Mouse (Mus musculus) limb, embryonic 14.5 days (tissue): ENCODE results near the gene Simc1. TPM values are rescaled to one million over a fixed set of nuclear protein-coding genes. Genes with fewer than 3 reads are reported as not detected.

Source experiments
- ATAC-seq: fragments of 200-750 bp; cut with Nextera tagmentation; 2 replicates; pipeline ENCODE4 v1.8.0; 2017; ENCODE audit warnings: low read depth, moderate number of reproducible peaks, moderate TSS enrichment; ENCODE audit not compliant: low FRiP score
- DNase-seq: peaks from one replicate; pipeline ENCODE4 v3.0.0-alpha.2; 2015; ENCODE audit warnings: low spot score
- H3K27ac ChIP-seq: fragments of 300-500 bp; sonication (generic); replicated peaks from 2 replicates; pipeline ENCODE4 v1.5.1; 2014; ENCODE audit warnings: low read depth, mild to moderate bottlenecking, low read length, moderate library complexity, mixed read lengths
- H3K27me3 ChIP-seq: fragments of 300-500 bp; sonication (generic); 2 replicates; pipeline ENCODE4 v1.6.1; 2014; ENCODE audit warnings: low read length, mixed read lengths; ENCODE audit not compliant: control insufficient read depth, insufficient read depth
- H3K36me3 ChIP-seq: fragments of 300-500 bp; sonication (generic); 2 replicates; pipeline ENCODE4 v1.6.1; 2014; ENCODE audit warnings: mild to moderate bottlenecking, low read length, moderate library complexity, mixed read lengths; ENCODE audit not compliant: control insufficient read depth, insufficient read depth
- H3K4me1 ChIP-seq: fragments of 300-500 bp; sonication (generic); 2 replicates; pipeline ENCODE4 v1.6.1; 2014; ENCODE audit warnings: antibody characterized with exemption, low read length, mixed read lengths; ENCODE audit not compliant: control insufficient read depth, insufficient read depth
- H3K4me2 ChIP-seq: fragments of 300-500 bp; sonication (generic); replicated peaks from 2 replicates; pipeline ENCODE4 v1.6.1; 2014; ENCODE audit warnings: low read depth, mild to moderate bottlenecking, low read length, moderate library complexity; ENCODE audit not compliant: severe bottlenecking
- H3K4me3 ChIP-seq: fragments of 300-500 bp; sonication (generic); replicated peaks from 2 replicates; pipeline ENCODE4 v1.5.1; 2014; ENCODE audit warnings: low read length
- H3K9ac ChIP-seq: fragments of 300-500 bp; sonication (generic); 2 replicates; pipeline ENCODE4 v1.6.1; 2014; ENCODE audit warnings: mild to moderate bottlenecking, low read depth, low read length, moderate library complexity; ENCODE audit not compliant: severe bottlenecking
- H3K9me3 ChIP-seq: fragments of 300-500 bp; sonication (generic); 2 replicates; pipeline ENCODE4 v1.6.1; 2016; ENCODE audit warnings: low read length; ENCODE audit not compliant: control insufficient read depth
- POLR2A ChIP-seq: fragments of 200-500 bp; IDR thresholded peaks from 2 replicates; pipeline ENCODE4 v1.8.0; 2012; ENCODE audit warnings: inconsistent platforms, mild to moderate bottlenecking, moderate library complexity, borderline replicate concordance; ENCODE audit not compliant: insufficient read depth, insufficient read length; ENCODE audit errors: extremely low read depth
- WGBS: fragments of 180-500 bp; shearing (Covaris S2); extraction: QIAGEN DNeasy Blood & Tissue Kit; methylation state at CpG from one replicate; pipeline ENCODE4 v1.1.7; 2014; 5-methylcytosine and 5-hydroxymethylcytosine counted together
- polyA plus RNA-seq, 2 experiments: library from polyadenylated mRNA; depleted of rRNA in 1 of 2; stranded (reverse) in 1 of 2; unstranded in 1 of 2; fragments of >200 nt; fragmentation: Nextera tagmentation in 1 of 2; extraction: Ambion mirVana in 1 of 2; gene quantifications; 2 replicates each; pipeline versions ENCODE4 v1.2.1 to v1.2.3; 2012 to 2014

The Simc1 gene
- polyA plus RNA-seq, 2 experiments: 14.8 to 25.0 TPM

DNA sequence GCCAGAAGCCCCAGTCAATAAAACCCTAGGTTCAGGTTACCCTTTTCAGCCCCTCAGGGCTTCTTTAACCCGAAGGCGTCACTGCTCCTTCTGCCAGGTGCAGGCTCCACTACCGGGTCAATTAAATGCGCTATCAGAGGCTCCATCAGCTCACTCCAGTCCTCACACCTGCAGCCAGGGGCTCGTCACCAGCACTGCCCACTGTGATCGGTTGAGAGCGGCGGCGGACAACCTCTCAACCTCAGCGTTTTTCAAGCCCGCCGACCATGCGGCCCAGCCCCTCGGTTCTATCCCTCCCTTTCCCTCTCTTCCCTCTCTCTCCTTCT, 338 bp upstream of the Simc1 start:
- Histone ChIP-seq H3K9me3 (no peaks in the 10 kb centered on the region), H3K9ac (peak overlapping the region; percentile 82), H3K27me3 (no peaks in the 10 kb centered on the region), H3K36me3 (no peaks in the 10 kb centered on the region), H3K4me1 (peaks cover 12% of the 10 kb centered on the region), H3K27ac (no peak overlapping the region), H3K4me2 (peak overlapping the region; percentile 85), H3K4me3 (peak overlapping the region; percentile 78)
- ATAC-seq (peak; percentile 67), DNase-seq (peak; percentile 12)
- under 1% methylated on average over 14 of the region's 14 CpGs for WGBS
- no peak for TF ChIP-seq POLR2A

DNA sequence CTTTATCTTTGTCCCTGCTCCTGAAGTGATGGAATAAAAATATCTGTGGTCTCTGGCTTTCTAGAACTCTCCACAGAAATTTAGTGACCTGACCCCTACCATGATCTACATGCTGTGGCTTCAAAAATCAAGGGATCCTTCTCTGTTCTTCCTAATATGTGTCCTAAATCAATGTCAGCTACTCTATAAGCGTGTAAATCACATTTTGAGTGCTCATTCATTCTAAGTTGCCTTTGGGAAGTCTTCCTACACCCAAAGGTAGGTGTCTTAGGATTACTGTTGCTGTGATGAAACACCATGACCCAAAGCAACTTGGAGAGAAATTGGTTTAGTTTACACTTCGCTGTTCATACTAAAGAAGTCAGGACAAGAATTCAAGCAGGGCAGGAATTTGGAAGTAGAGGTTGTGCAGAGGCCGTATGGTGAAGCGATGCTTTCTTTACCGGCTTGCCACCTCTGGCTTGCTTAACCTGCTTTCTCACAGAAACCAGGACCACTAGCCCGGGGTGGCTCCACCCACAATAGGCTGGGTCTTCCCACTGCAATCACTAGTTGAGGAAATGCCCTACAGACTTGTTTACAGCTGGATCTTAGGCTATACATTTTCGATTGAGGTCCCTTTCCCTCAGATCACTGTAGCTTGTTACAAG, 1.2 kb downstream of the Simc1 start:
- peaks cover 12% of the 10 kb centered on the region for H3K4me1 ChIP-seq
- ATAC-seq: no peak
- peak overlapping the region; percentile 85 for H3K4me2 ChIP-seq
- H3K9ac ChIP-seq: peak overlapping the region; percentile 82
- WGBS: 19% methylated on average over 7 of the region's 7 CpGs
- no peaks in the 10 kb centered on the region for H3K9me3 ChIP-seq
- H3K4me3 ChIP-seq: peak overlapping the region; percentile 78
- DNase-seq: no peak
- H3K36me3 ChIP-seq: no peaks in the 10 kb centered on the region
- H3K27ac ChIP-seq: no peak overlapping the region
- no peak for TF ChIP-seq POLR2A
- no peaks in the 10 kb centered on the region for H3K27me3 ChIP-seq

DNA sequence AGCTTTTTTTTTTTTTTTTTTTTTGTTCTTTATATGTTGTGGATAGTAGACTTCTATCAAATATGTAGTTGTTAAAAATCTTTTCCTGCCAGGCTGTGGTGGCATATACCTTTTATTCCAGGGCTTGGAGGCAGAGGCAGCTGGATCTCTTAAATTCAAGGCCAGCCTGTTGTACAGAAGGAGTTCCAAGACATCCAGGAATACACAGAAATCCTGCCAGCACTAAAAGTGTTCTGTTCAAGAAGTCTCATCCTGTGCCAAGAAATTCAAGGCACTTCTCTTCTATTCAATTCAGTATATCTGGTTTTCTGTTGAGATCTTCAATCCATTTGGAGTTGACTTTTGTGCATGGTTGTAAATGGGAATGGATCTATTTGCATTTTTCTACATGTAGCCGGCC, 2.3 kb downstream of the Simc1 start:
- WGBS: 88% methylated on average over 1 of the region's 1 CpGs
- H3K27me3 ChIP-seq: no peaks in the 10 kb centered on the region
- no peaks in the 10 kb centered on the region for H3K9me3 ChIP-seq
- ATAC-seq: no peak
- no peak overlapping the region for H3K27ac ChIP-seq
- H3K9ac ChIP-seq: no peak overlapping the region
- H3K4me1 ChIP-seq: peaks cover 12% of the 10 kb centered on the region
- no peaks in the 10 kb centered on the region for H3K36me3 ChIP-seq
- no peak overlapping the region for H3K4me2 ChIP-seq
- H3K4me3 ChIP-seq: no peak overlapping the region
- no peak for TF ChIP-seq POLR2A
- DNase-seq: no peak

DNA sequence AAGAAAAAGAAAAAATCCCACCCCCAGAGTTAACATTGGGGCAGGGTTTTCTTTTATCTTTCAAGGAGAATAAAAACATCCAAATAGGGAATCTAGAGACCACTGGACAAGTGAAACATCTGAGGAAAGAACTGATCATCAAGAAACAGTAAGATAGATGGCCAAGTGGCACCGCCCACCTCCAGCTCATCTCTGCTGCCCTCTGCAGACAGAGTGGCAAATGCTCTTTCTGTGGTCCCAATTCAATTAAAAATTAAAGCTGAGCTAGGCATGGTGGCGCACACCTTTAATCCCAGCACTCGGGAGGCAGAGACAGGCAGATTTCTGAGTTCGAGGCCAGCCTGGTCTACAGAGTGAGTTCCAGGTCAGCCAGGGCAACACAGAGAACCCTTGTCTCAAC, 16.6 kb downstream of the Simc1 start:
- H3K27ac ChIP-seq: no peak overlapping the region
- H3K9me3 ChIP-seq: no peaks in the 10 kb centered on the region
- 94% methylated on average over 4 of the region's 4 CpGs for WGBS
- no peak for TF ChIP-seq POLR2A
- no peak overlapping the region for H3K4me3 ChIP-seq
- no peaks in the 10 kb centered on the region for H3K4me1 ChIP-seq
- H3K4me2 ChIP-seq: no peak overlapping the region
- DNase-seq: no peak
- no peaks in the 10 kb centered on the region for H3K27me3 ChIP-seq
- no peak overlapping the region for H3K9ac ChIP-seq
- peaks cover 11% of the 10 kb centered on the region for H3K36me3 ChIP-seq
- no peak for ATAC-seq

DNA sequence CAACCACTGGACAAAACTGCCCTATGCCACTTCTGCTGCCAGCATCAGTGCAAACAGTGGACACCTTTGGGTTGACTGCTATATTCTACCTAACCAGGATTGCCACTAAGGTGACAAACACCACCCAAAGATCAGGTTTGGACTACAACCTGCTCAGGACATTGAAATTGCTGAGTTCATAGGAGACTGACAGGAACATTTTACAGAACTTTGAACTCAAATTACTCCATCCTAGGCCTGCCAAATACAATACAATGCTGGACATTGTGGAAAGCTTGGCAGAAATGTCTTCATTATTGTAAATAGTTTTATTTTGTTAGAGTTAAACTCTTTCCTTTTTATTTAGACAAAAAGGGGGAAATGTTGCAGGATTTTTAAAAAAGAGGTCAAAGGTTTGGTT, 17.6 kb downstream of the Simc1 start:
- ATAC-seq (no peak), DNase-seq (no peak)
- Histone ChIP-seq H3K27me3 (no peaks in the 10 kb centered on the region), H3K4me1 (no peaks in the 10 kb centered on the region), H3K9me3 (no peaks in the 10 kb centered on the region), H3K27ac (no peak overlapping the region), H3K9ac (no peak overlapping the region), H3K4me3 (no peak overlapping the region), H3K4me2 (no peak overlapping the region), H3K36me3 (peaks cover 21% of the 10 kb centered on the region)
- TF ChIP-seq POLR2A: no peak

DNA sequence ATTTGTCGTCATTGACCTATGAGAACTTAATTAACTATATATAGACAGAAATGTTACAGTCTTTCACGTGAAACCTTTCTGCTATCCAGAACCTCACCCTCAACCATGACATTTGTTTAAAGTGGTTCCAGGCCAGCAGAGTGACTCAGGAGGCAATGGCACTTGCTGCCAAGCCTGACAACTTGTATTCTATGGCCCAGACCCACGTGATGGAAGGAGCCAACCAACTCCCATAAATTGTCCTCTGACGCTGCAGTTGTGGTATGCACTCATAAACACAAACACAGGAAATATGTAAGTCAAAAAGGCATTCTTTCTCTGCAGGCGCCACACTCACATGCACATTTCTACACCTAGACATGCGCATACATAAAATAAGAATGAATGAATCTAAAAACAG, 23.6 kb downstream of the Simc1 start:
- Histone ChIP-seq H3K27ac (no peak overlapping the region), H3K4me3 (no peak overlapping the region), H3K9ac (no peak overlapping the region), H3K9me3 (no peaks in the 10 kb centered on the region), H3K27me3 (no peaks in the 10 kb centered on the region), H3K36me3 (peaks cover 67% of the 10 kb centered on the region), H3K4me2 (no peak overlapping the region), H3K4me1 (no peaks in the 10 kb centered on the region)
- WGBS: 85% methylated on average over 6 of the region's 6 CpGs
- no peak for TF ChIP-seq POLR2A
- ATAC-seq (no peak), DNase-seq (no peak)
